Mouse (Mus musculus) Patski (cell line): ENCODE results near the gene Def8. TPM values are rescaled to one million over a fixed set of nuclear protein-coding genes. Genes with fewer than 3 reads are reported as not detected.
"Not testable (repeated sequence)": the region's sequence is repeated elsewhere in the genome, so short reads cannot be mapped to it uniquely, and the experiment has no call there.

Source experiments
- ATAC-seq: fragments of 100-300 bp; one replicate; pipeline ENCODE4 v1.8.0; 2021
- CTCF ChIA-PET: fragments of 350-600 bp; sonication (Branson Sonifier 250); formaldehyde crosslinking; loops from one replicate; lab custom pipeline; 2022; ENCODE audit warnings: inconsistent platforms; lab: Charles Lee
- POLR2A ChIA-PET: fragments of 350-600 bp; sonication (Branson Sonifier 250); formaldehyde crosslinking; loops from one replicate; lab custom pipeline; 2022; ENCODE audit warnings: antibody characterized with exemption, inconsistent platforms; lab: Charles Lee
- DNase-seq: peaks from one replicate; pipeline ENCODE4 v3.0.0-alpha.2; 2011; ENCODE audit warnings: low read depth, low spot score
- H3K27me3 ChIP-seq: fragments of 371-371 bp; one replicate; pipeline ENCODE4 v1.5.1; 2021
- CTCF ChIP-seq: fragments of 100-300 bp; IDR thresholded peaks from one replicate; pipeline ENCODE4 v1.5.1; 2021
- in situ Hi-C: fragments of 300-500 bp; cut with MboI; formaldehyde crosslinking; loops from 3 replicates; pipeline ENCODE4 v1.11.1; 2018; ENCODE audit warnings: low pct_unique_long_range_greater_than_20kb, mixed read lengths
- polyA plus RNA-seq: library from polyadenylated mRNA; unstranded; gene quantifications from one replicate; pipeline ENCODE4 v1.2.3, GENCODE M21; 2021

Gene Def8
- polyA plus RNA-seq, 1 experiment from 2014 or later, result 38.9 TPM

DNA sequence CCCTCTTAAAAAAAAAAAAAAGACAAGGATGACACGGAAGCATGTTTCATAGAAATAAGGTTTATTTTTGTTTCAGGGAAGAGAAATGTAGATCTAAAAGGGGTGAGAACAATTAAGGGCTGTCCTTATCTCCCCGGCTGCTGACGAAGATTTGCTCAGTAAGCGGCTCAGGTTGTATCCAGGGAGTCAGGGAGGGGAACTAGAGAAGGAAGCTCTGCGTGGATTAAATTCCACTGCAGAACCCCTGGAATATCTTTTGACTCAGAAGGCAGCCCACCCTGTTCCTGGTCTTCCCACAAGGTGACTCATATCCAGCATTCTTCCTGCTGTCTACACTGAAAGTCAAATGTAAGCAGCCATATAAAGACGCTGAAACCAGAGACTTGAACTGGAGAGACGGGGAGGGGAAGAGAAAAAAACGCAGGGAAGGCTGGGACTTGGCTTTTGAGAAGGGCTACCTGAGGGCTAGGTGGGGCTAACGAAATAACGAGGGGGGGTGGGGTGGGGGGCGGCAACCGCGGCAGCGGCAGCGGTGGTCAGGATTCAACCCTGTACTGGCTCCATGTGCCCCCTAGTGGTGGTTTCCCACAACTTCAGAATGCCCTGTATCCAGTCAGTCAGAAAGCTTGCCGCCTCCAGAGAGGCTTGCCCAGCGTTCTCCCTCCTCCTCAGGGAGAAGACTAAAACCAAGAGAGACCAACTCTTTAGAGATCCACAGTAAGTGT is 1.1 kb upstream of the Def8 start:
- CTCF ChIA-PET, result interaction anchor here (0.7 to 1.4 kb wide), 6 partner anchors 12 to 35 kb away, joined by 3 to 7 read pairs (median 3); no protein-coding TSS in a partner anchor
- peak; percentile 76 for ATAC-seq
- peaks cover 2% of the 10 kb centered on the region for H3K27me3 ChIP-seq
- TF ChIP-seq CTCF, result peak; percentile 84
- POLR2A ChIA-PET, result interaction anchor here (1.1 to 1.2 kb wide), 2 partner anchors 13 kb away, joined by 3 to 6 read pairs; no protein-coding TSS in a partner anchor
- in situ Hi-C loops, result no loop called here
- DNase-seq, result no peak

DNA sequence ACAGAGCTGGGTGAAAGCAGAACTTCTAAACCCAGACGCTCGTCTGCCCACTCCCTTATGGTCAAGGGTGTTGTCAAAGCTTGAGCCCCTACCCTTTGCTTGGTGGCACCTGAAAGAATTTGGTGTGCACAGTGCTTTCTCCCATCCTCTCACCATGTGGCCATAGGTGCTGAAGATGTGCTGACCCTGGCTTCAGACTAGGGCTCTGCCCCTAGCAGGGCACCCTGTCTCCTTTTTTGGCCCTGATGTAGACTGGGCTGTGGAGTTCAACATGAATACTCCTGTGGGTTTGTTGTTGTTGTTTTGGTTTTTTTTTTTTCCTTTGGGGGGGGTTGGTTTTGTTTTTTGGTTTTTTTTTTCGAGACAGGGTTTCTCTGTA is 557 bp upstream of the Def8 start:
- DNase-seq, result no peak
- H3K27me3 ChIP-seq, result peaks cover 2% of the 10 kb centered on the region
- no peak for ATAC-seq
- ChIA-PET POLR2A (interaction anchor here (1.1 kb wide), 1 partner anchor 12 kb away, joined by 3 read pairs; no protein-coding TSS in a partner anchor), CTCF (interaction anchor here (0.7 to 1.4 kb wide), 5 partner anchors 12 to 32 kb away, joined by 3 to 7 read pairs (median 3); no protein-coding TSS in a partner anchor)
- no peak for TF ChIP-seq CTCF
- in situ Hi-C loops, result no loop called here

DNA sequence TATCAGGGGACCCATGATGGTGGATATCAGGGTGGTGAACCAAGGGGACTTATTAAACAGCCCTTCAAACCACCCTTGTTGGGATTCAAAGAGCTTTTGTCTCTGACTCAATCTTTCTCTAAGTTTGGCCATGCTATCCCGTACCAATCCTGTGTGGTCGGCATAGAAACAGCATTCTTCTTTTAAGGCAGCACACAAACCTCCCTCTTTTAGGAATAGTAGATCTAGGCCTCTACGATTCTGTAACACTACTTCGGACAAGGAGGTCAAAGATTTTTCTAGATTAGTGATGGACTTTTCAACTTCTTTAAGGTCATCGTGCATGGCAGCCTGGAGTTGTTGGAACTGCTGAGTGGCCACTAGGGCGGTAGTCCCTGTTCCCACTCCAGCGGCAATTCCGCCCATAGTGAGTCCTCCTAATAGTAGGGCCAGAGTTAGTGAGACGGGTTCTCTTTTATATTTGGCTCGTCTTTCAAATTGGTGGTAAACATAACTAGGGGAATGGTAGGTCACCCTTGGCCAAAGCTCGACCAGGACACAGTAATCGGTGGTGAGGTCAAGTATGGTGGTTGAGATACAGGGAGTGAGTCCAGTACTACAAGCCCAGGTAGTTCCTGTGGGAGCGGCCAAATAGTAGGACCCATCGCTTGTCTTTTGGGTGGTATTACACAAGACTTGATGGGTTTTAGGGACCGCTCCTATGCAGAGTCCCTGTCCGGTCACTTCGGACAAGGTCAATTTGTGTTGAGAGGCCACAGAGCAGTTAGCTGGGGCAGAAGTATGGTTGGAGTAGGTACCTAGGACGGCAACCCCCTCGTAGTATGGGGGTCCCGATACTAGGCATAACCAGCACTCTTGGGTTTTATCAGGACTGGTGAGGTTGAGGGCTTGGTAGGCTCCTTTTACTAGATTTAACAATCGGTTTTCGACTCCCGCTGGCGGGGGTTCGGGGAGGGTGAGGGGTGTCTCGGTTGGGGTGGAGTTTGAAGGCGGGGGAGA is 3.5 kb downstream of the Def8 start:
- POLR2A ChIA-PET, result no interaction called here
- in situ Hi-C loops, result no loop called here
- CTCF ChIA-PET, result no interaction called here
- DNase-seq (no peak), ATAC-seq (no peak)
- H3K27me3 ChIP-seq, result peaks cover 2% of the 10 kb centered on the region
- no peak for TF ChIP-seq CTCF

DNA sequence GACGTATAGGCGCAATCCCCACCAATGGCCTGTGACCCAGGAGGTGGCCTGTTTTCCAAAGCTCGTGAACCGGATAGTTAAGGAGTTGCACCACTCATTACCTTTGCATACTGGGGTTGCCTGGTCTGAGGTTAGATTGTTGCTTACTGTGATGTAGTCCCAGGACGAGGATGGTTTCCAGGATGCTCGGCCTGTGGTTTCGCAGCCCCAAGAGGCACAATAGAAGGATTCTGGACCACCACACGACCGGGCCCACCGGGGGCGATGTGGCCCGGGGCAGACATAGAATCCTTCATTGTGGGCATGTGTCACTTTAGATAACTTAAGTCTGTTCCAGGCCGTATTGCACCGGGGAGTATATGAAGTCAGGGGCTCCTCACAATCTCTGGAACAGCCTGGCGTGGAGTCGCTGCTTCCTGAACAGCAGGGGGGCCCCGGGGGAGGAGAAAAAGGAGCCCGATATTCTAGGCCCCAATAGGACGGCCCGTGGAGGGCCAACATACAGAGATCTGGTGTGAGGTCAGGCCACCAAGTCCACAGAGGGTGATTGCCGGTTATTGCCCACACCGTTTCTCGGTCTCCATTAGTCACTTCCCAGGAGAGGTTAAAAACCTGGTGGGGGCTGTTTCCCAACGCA is 4.4 kb downstream of the Def8 start:
- ChIA-PET POLR2A (no interaction called here), CTCF (no interaction called here)
- peaks cover 2% of the 10 kb centered on the region for H3K27me3 ChIP-seq
- TF ChIP-seq CTCF, result no peak
- ATAC-seq (no peak), DNase-seq (no peak)
- in situ Hi-C loops, result no loop called here

DNA sequence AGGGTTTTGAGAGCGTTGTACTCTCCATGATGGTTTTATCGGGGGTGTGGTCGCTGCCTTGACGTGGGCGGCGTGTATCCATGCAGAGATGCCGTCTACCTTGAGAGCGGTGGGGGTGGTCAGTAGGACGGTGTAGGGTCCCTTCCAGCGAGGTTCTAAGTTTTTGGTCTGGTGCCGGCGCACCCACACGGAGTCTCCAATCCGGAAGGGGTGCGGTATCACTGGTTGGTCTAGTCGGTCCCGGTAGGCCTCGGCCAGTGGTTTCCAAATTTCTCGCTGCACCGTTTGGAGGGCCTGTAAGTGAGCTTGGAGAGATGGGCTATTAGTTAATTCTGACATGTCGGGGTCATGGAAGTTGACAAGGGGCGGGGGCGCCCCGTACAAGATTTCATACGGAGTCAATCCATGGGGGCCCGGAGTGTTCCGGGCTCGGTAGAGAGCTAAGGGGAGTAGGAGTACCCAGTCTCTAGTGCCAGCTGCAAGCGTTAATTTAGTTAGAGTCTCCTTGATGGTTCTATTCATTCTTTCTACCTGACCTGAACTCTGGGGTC is 5.1 kb downstream of the Def8 start:
- DNase-seq (no peak), ATAC-seq (no peak)
- TF ChIP-seq CTCF, result no peak
- ChIA-PET CTCF (no interaction called here), POLR2A (no interaction called here)
- in situ Hi-C loops, result no loop called here
- H3K27me3 ChIP-seq, result peaks cover 2% of the 10 kb centered on the region

DNA sequence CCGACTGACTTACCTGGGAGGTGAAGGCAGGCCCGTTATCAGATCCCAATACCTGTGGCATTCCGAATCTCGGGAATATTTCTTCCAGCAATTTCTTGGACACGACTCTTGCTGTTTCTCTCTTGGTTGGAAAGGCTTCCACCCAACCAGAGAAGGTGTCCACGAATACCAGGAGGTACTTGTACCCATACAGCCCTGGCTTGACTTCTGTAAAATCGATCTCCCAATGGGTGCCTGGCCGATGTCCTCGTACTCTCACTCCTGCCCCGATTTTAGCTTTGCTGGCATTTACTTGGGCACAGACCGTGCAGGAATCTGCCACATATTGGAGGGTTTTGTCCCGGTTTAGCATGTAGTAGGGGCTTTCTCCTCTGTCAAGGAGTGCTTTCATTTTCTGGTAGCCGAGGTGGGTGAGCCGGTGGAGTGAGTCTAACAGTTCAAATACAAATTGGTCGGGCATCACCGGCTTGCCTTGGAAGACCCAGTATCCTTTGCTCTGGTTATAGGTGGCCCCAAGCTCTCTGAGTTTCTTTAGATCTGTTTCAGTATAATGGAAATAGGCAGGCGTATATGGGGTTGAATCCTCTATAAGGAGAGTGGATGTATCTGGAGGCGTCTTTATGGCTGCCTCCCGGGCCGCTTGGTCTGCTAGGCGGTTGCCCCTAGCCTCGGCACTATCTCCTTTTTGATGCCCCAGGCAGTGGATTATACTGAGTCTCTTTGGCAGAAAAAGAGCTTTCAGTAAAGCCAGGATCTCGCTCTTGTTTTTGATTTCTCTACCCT is 5.8 kb downstream of the Def8 start:
- ChIA-PET CTCF (no interaction called here), POLR2A (no interaction called here)
- in situ Hi-C loops, result no loop called here
- DNase-seq (no peak), ATAC-seq (no peak)
- no peak for TF ChIP-seq CTCF
- H3K27me3 ChIP-seq, result peaks cover 2% of the 10 kb centered on the region

DNA sequence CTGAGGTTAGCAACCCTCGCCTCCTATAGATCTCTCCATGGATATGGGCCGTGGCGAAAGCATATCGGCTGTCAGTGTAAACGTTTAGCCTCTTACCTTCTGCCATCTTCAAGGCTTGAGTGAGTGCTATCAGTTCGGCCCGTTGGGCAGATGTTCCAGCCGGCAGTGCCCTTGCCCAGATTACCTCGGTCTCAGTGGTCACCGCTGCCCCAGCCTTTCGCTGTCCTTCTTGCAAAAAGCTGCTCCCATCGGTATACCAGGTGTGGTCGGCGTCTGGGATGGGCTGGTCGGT is 6.3 kb downstream of the Def8 start:
- in situ Hi-C loops, H3K27me3 ChIP-seq, DNase-seq, POLR2A ChIA-PET, CTCF ChIA-PET, ATAC-seq: not testable (repeated sequence)

DNA sequence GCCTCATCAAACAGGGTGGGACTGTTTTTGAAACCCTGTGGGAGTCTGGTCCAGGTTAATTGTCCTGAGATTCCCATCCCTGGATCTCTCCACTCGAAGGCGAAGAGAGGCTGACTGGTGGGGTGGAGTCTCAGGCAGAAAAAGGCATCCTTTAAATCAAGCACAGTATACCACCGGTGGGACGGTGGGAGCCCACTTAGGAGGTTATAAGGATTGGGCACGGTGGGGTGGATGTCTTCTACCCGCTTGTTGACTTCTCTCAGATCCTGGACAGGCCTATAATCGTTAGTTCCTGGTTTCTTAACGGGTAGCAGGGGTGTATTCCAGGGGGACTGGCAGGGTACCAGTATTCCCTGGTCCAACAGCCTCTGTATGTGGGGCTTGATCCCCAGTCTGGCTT is 7.6 kb downstream of the Def8 start:
- DNase-seq, in situ Hi-C loops, CTCF ChIA-PET, H3K27me3 ChIP-seq, ATAC-seq, POLR2A ChIA-PET: not testable (repeated sequence)

DNA sequence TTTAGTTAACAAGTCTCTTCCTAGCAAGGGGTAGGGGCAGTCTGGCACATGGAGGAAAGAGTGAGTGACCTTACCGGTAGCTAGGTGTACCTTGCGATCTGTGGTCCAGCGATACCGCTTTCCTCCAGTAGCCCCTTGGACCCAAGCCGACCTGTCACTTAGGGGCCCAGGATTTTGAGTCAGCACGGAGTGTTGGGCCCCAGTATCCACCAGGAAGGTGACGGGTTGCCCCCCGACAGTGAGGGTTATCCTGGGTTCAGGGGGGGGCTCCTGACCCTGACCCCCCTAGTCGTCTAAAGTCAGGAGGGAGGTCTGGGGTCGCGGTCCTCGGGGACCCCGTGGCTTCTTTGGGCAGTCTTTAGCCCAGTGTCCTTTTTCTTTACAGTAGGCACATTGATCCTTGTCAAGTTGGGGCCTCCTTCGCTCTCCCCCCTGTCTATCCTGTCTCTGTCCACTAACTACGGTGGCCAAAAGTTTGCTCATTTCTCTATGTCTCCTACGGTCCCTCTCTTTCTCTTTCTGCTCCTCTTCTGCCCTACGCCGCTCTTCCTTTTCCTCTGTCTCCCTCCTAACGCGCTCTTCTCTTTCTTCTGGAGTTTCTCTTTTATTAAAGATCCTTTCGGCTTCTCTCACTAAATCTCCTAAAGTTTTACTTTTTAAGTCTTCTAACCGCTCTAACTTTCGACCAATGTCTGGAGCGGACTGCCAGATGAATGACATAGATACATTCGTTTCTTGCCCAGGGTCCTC is 8.5 kb downstream of the Def8 start:
- CTCF ChIA-PET, result no interaction called here
- POLR2A ChIA-PET, result no interaction called here

More for the DNA sequence above, 8.5 kb downstream of the Def8 start:
- no peak for TF ChIP-seq CTCF
- in situ Hi-C loops, result no loop called here
- DNase-seq (no peak), ATAC-seq (no peak)
- H3K27me3 ChIP-seq, result no peaks in the 10 kb centered on the region
